Mouse (Mus musculus) stomach, embryonic 14.5 days (tissue): ENCODE data around the gene Olfr635. TPM values are rescaled to one million over a fixed set of nuclear protein-coding genes. Genes with fewer than 3 reads are reported as not detected.
"Not testable (repeated sequence)": the region's sequence is repeated elsewhere in the genome, so short reads cannot be mapped to it uniquely, and the experiment has no call there.

Experiments
- ATAC-seq: fragments of 200-750 bp; cut with Nextera tagmentation; 2 replicates; pipeline ENCODE4 v1.8.0; 2017; ENCODE audit warnings: low read depth, moderate TSS enrichment; ENCODE audit not compliant: insufficient number of reproducible peaks, insufficient read depth, low FRiP score
- H3K27ac ChIP-seq: fragments of 300-500 bp; sonication (generic); 2 replicates; pipeline ENCODE4 v1.5.1; 2014; ENCODE audit warnings: mild to moderate bottlenecking, low read length, moderate library complexity, mixed read lengths
- H3K27me3 ChIP-seq: fragments of 300-500 bp; sonication (generic); 2 replicates; pipeline ENCODE4 v1.6.1; 2014; ENCODE audit warnings: low read length, control low read depth, mixed read lengths; ENCODE audit not compliant: control insufficient read depth, insufficient read depth
- H3K36me3 ChIP-seq: fragments of 300-500 bp; sonication (generic); 2 replicates; pipeline ENCODE4 v1.6.1; 2014; ENCODE audit warnings: mild to moderate bottlenecking, control low read depth, low read length, moderate library complexity, mixed read lengths; ENCODE audit not compliant: control insufficient read depth, insufficient read depth
- H3K4me1 ChIP-seq: fragments of 300-500 bp; sonication (generic); 2 replicates; pipeline ENCODE4 v1.6.1; 2014; ENCODE audit warnings: low read length, control low read depth, mixed read lengths; ENCODE audit not compliant: control insufficient read depth, insufficient read depth
- H3K4me2 ChIP-seq: fragments of 300-500 bp; sonication (generic); replicated peaks from 2 replicates; pipeline ENCODE4 v1.6.1; 2014; ENCODE audit warnings: low read depth, low read length, control low read depth
- H3K4me3 ChIP-seq: fragments of 300-500 bp; sonication (generic); 2 replicates; pipeline ENCODE4 v1.5.1; 2014; ENCODE audit warnings: low read depth, low read length, control low read depth
- H3K9ac ChIP-seq: fragments of 300-500 bp; sonication (generic); replicated peaks from 2 replicates; pipeline ENCODE4 v1.6.1; 2014; ENCODE audit warnings: low read depth, mild to moderate bottlenecking, control low read depth, low read length, moderate library complexity, mixed read lengths
- H3K9me3 ChIP-seq: fragments of 300-500 bp; sonication (generic); 2 replicates; pipeline ENCODE4 v1.6.1; 2016; ENCODE audit warnings: low read depth, low read length, control low read depth; ENCODE audit not compliant: control insufficient read depth
- WGBS: fragments of 180-500 bp; shearing (Covaris S2); extraction: QIAGEN DNeasy Blood & Tissue Kit; methylation state at CpG from one replicate; pipeline ENCODE4 v1.1.7; 2014; 5-methylcytosine and 5-hydroxymethylcytosine counted together
- polyA plus RNA-seq: library from polyadenylated mRNA; unstranded; fragments of >200 nt; fragmentation: Nextera tagmentation; extraction: Ambion mirVana; gene quantifications from 2 replicates; pipeline ENCODE4 v1.2.1, GENCODE M21; 2014

Gene Olfr635
- not detected in 2 replicates for polyA plus RNA-seq

DNA sequence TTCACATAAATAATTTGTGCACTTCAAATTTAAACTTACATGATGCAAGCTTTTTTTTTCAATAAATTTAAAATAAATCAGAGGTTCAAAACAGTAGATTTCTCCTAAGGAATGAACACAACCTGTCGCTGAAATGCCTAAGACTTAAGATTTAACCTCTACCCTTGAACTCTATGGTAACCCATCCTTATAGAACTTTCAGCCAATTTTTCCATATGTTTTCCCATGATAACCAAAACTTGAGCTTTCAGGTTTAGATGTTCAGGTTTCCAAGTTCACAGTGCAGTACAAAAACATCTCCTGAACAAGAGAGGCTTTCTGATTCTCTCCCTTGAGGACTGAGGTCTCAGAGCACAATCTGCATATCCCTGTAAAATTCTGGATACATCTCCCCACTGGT lies at the start of gene Olfr635:
Gene Olfr635, plus strand, starts transcription at position 301 of the 400 bp plus-strand sequence.
- Histone ChIP-seq H3K4me3 (no peak within 1 kb of the TSS), H3K9me3 (no peaks in the 10 kb centered on the region), H3K4me2 (no peak within 1 kb of the TSS), H3K36me3 (no peaks in the 10 kb centered on the region), H3K9ac (no peak within 1 kb of the TSS), H3K27me3 (no peaks in the 10 kb centered on the region), H3K27ac (no peak within 1 kb of the TSS), H3K4me1 (no peaks in the 10 kb centered on the region)
- ATAC-seq = no peak
- 74% methylated on average over 1 of the region's 1 CpGs for WGBS

DNA sequence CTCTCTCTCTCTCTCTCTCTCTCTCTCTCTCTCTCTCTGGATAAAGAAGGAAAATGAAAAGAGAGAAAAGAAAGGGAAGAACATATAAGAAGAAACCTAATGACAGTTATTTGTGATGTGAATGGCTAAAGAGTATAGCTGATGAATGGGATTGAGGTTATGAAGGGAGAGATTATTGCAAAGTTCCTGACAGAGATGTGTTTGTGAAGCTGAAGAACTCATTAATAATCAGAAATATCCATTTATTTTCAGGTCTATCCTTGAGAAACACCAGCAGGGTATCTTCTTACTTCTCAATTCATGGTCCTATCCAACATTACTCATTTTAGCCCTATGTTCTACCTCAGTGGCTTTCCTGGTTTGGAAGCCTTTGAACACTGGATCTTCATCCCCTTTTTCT lies 42.4 kb upstream of the Olfr635 start, which contains the start of gene Olfr631:
Gene Olfr631, plus strand, starts transcription at position 301 of the 400 bp plus-strand sequence.
- no peaks in the 10 kb centered on the region for H3K4me1 ChIP-seq
- H3K4me2 ChIP-seq = no peak within 1 kb of the TSS
- no peaks in the 10 kb centered on the region for H3K27me3 ChIP-seq
- no peak for ATAC-seq
- H3K9ac ChIP-seq = no peak within 1 kb of the TSS
- H3K27ac ChIP-seq = no peak within 1 kb of the TSS
- H3K4me3 ChIP-seq = no peak within 1 kb of the TSS
- H3K36me3 ChIP-seq = no peaks in the 10 kb centered on the region
- H3K9me3 ChIP-seq = no peaks in the 10 kb centered on the region

DNA sequence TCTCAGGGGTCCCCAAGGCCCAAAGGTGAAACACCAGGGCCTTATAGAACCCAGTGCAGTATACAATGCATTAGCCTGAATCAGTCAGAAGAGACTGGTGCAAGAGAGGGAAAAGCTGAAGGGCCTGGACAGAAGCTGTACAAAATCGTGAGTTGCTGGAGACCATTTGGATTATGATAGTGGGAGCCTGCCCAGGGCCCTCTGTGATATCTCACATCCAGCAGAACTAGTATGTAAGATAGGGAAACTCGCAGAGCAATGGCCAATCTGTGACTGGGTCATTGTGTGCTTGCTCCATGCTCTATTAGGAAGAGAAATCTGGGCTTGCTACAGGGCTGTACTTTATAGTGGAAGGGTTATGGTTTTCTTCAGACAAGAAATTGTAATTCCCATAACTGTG lies 36.7 kb upstream of the Olfr635 start, which contains the start of gene Olfr632:
Gene Olfr632, plus strand, starts transcription at position 84 of the 400 bp plus-strand sequence.
- Histone ChIP-seq H3K36me3 (no peaks in the 10 kb centered on the region), H3K27me3 (no peaks in the 10 kb centered on the region), H3K9ac (no peak within 1 kb of the TSS), H3K4me1 (no peaks in the 10 kb centered on the region), H3K4me2 (no peak within 1 kb of the TSS), H3K27ac (no peak within 1 kb of the TSS), H3K9me3 (no peaks in the 10 kb centered on the region), H3K4me3 (no peak within 1 kb of the TSS)
- no peak for ATAC-seq
- WGBS = 73% methylated on average over 2 of the region's 2 CpGs

DNA sequence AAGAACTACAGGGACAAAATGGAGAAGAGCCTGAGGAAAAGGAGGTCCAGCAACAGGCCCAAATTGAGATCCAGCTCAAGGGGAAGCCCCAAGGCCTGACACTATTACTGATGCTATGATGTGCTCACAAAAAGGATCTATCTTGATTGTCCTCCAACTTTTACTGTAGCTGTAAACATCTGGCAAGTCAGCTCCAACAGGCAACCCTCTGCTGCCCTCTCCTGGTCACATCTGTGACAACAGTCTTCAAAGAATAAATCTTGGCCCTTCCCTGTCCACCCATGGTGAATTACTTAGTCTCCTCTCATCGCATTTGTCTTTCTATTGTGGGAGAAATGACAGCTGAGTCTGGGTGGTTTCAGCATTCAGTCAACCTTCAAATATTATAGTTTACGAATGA lies 28.2 kb upstream of the Olfr635 start:
- H3K36me3 ChIP-seq = no peaks in the 10 kb centered on the region
- no peaks in the 10 kb centered on the region for H3K27me3 ChIP-seq
- H3K9ac ChIP-seq = no peak overlapping the region
- no peak overlapping the region for H3K27ac ChIP-seq
- no peak overlapping the region for H3K4me2 ChIP-seq
- no peaks in the 10 kb centered on the region for H3K9me3 ChIP-seq
- no peak overlapping the region for H3K4me3 ChIP-seq
- no peaks in the 10 kb centered on the region for H3K4me1 ChIP-seq
- 28% methylated on average over 2 of the region's 2 CpGs for WGBS
- no peak for ATAC-seq

DNA sequence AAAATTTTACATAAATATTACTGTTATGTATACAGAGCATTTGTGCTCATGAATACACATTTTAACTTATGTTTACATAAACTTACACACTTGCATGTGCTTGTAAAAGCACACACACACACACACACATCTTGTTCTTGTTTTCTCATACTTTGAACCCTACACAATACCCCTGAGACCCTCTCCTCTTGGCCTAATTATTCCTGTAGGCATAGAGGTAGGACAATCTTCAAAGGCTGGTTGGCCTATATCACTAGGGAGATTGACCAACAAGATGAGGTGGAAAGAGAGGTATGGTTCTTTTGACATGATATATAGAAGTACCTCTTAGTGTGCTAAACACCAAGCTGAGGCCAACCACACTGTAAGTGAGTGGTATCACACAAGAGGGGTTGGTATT lies 26.8 kb upstream of the Olfr635 start, which contains the start of gene Olfr633:
Gene Olfr633, plus strand, starts transcription at position 301 of the 400 bp plus-strand sequence.
- no peaks in the 10 kb centered on the region for H3K27me3 ChIP-seq
- ATAC-seq = no peak
- H3K4me1 ChIP-seq = no peaks in the 10 kb centered on the region
- no peak within 1 kb of the TSS for H3K4me3 ChIP-seq
- H3K9me3 ChIP-seq = no peaks in the 10 kb centered on the region
- H3K4me2 ChIP-seq = no peak within 1 kb of the TSS
- no peak within 1 kb of the TSS for H3K9ac ChIP-seq
- no peak within 1 kb of the TSS for H3K27ac ChIP-seq
- H3K36me3 ChIP-seq = no peaks in the 10 kb centered on the region

DNA sequence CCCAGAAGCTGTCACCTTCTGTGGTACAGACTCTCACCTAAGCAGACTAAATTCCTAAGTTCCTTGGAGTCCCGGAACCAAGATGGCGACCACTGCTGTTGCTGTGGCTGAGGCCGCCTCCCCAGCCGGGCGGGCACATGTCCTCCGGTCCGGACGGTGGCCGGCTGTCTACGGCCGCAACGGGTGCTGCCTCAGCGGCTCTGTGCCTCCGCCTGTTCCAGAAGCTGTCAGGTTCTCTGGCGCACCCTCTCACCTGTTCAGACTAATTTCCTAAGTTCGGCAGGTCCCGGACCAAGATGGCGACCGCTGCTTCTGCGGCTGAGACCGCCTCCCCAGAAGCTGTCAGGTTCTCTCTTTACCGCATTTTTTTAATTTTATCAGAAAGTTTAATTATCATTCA lies 4.1 kb upstream of the Olfr635 start:
- ATAC-seq, H3K9me3 ChIP-seq, H3K4me2 ChIP-seq, H3K27ac ChIP-seq, H3K4me3 ChIP-seq, H3K27me3 ChIP-seq, H3K36me3 ChIP-seq, H3K9ac ChIP-seq, H3K4me1 ChIP-seq: not testable (repeated sequence)
- 91% methylated on average over 22 of the region's 22 CpGs for WGBS

DNA sequence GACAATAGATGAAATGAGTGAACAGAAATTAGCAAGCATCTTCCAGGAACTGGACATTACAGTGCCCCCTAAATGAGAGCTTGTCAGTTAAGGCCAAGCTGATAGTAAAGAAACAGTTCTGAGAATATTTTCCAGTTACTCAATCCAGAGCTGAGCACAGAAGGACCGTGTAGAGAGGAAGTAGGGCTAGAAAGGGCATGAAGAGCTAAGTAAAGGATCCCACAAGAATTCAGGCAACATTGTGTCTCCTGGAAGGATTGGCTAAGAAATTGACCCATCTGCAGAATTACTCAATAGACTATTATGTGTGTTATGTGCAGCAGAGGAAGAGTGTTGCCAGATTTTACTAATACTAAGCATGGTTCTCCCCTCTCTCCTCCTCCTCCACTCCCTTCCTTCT lies 830 bp downstream of the Olfr635 start:
- H3K4me3 ChIP-seq = no peak overlapping the region
- WGBS = 72% methylated on average over 1 of the region's 1 CpGs
- no peak for ATAC-seq
- H3K27me3 ChIP-seq = no peaks in the 10 kb centered on the region
- no peak overlapping the region for H3K9ac ChIP-seq
- H3K36me3 ChIP-seq = no peaks in the 10 kb centered on the region
- no peaks in the 10 kb centered on the region for H3K9me3 ChIP-seq
- no peak overlapping the region for H3K27ac ChIP-seq
- no peak overlapping the region for H3K4me2 ChIP-seq
- no peaks in the 10 kb centered on the region for H3K4me1 ChIP-seq

DNA sequence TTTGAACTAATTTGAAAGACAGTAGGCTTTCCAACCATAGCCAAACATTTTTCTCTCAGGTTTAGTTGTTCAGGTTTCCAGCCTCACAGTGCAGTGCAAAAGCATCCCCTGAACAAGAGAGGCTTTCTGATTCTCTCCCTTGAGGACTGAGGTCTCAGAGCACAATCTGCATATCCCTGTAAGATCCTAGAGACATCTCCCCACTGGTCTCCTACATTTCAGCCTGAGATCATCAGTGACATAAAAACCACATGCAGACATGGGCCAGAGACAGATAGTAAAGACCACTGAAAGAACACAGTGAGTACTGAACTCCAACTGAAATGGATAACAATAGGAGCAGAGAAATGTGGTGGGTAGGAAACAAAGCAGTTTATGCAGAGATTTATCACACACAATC lies 27.5 kb downstream of the Olfr635 start, which contains the start of gene Olfr638:
Gene Olfr638, plus strand, starts transcription at position 301 of the 400 bp plus-strand sequence.
- Histone ChIP-seq H3K4me2 (no peak within 1 kb of the TSS), H3K9me3 (no peaks in the 10 kb centered on the region), H3K36me3 (no peaks in the 10 kb centered on the region), H3K27me3 (no peaks in the 10 kb centered on the region), H3K4me1 (no peaks in the 10 kb centered on the region), H3K4me3 (no peak within 1 kb of the TSS), H3K9ac (no peak within 1 kb of the TSS), H3K27ac (no peak within 1 kb of the TSS)
- ATAC-seq = no peak

DNA sequence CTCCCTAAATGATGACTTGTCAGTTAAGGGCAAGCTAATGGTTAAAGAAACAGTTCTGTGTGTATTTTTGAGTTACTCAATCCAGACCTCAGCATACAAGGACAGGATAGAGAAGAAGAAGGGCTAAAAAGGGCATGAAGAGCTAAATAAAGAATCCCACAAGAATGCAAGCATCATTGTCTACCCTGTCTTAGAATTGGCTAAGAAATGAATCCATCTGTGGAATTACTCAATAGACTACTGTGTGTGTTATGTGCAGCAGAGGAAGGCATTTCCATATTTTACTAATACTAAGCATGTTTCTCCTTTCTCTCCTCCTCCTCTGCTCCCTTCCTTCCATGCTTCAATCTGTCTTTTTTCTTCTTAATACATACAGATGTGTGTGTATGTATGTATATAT lies 28.2 kb downstream of the Olfr635 start:
- H3K4me2 ChIP-seq = no peak overlapping the region
- H3K27ac ChIP-seq = no peak overlapping the region
- H3K36me3 ChIP-seq = no peaks in the 10 kb centered on the region
- no peak for ATAC-seq
- no peaks in the 10 kb centered on the region for H3K9me3 ChIP-seq
- no peak overlapping the region for H3K9ac ChIP-seq
- no peaks in the 10 kb centered on the region for H3K27me3 ChIP-seq
- H3K4me3 ChIP-seq = no peak overlapping the region
- H3K4me1 ChIP-seq = no peaks in the 10 kb centered on the region
